Mouse (Mus musculus): ENCODE data around the gene Il17rc.

Gene Il17rc

DNA sequence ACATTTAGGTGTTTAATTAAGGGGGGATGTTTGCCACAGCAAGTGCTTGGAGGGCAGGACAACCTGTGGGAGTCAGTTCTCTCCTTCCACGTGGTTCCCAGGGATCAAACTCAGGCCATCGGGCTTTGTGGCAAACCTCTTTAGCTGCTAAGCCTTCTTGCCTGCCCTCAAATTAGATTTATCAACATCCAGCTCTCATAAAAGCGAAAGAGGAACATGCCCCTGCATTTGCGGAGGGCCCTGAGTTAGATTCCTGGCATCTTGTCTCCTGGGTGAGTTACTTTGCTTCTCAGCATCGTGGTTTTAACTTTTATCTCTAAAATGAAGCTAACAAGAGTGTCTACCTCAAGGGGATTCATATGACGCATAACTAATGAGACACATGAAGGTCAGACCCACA, 28.1 kb downstream of the Il17rc start:
- no peak for DNase-seq (ENCODE audit: low spot score)

DNA sequence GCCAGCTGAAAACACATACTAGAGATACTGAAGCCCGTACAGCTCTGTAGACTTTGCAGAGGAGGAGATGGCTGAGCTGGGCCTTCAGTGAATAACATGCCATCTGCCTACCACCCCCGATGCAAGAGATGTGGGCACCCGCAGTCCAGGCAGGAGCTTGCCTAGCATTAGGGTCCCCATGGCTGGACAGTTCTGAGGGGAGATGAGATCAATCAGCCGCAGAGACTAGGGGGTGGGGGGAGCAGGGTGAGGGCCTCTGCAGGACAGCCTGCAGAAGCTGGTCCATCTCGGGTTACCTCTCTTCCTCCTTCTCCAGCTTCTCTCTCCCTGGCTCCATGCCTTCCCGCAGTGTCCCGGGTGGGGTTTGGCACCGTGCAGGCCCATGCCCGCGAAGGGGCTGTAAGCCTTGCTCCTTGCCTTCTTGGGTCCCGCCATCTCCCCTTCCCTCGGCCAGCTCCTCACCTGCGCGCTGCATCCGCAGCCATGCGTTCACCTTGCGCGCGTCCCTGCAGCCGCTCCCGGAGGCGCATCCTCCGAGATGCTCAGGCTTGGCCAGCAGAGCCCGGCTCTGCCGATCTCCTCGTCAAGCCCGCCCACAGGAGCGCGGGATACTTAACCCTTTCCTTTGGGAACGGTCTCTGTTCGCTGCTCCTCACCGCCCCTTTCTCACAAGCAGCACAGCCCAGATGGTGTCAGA, 30.3 kb downstream of the Il17rc start, which contains the start of gene Prrt3:
Gene Prrt3, minus strand, starts transcription at position 544 of the 697 bp plus-strand sequence.
- no peak for DNase-seq (ENCODE audit: low spot score)

DNA sequence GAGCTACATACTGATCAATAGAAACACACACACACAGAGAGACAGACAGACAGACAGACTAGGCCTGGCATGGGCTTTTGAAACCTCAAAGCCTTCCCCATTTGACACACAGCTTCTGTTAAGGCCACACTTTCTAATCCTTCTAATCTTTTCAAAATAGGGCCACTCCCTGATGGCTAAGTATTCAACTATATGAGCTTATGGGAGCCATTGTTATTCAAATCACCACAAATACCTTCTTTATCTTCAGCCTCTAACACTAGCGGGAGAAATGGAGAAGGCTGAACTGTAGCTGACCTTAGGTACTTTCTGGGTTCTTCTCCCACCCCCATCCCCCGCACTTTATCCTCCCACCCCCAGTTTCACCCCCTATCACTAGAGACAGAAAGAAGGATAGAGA, 31.6 kb downstream of the Il17rc start:
- no peak for DNase-seq (ENCODE audit: low spot score)

DNA sequence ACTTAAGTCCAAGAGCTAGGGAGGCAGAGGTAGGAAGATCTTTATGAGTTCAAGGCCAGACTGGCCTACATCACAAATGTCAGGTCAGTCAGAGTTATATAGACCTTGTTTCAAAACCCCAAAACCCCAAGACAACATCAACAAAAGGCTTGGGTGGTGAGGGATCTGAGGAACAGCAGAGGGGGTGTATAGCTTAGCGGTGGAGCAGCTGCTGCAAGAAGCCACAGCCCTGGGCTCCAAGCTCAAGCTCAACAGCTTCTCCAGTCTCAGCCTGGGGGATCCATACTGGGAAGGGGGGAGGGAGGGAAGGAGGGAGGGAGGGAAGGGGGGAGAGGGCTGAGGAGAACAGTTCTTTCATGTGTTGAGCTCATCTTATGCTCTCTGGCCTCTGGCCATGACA, 34.5 kb downstream of the Il17rc start:
- no peak for DNase-seq (ENCODE audit: low spot score)

DNA sequence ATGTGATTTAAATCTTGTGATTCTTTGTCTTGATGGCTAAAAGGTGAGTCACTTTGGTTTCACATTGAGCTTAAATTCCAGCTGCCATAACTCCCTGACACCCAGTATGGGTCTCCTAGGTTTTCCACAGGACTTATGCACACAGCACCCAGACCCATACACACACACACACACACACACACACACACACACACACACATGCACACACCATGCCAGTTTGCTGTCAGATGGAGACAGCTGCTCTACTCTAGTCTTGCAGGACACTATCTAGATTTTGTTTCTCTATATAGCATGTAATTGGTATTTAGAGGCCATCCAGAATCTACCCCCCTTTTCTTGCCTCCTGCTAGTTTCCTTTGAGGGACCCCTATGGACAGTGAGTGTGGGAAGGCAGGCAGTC, 35.9 kb downstream of the Il17rc start:
- no peak for DNase-seq (ENCODE audit: low spot score)

DNA sequence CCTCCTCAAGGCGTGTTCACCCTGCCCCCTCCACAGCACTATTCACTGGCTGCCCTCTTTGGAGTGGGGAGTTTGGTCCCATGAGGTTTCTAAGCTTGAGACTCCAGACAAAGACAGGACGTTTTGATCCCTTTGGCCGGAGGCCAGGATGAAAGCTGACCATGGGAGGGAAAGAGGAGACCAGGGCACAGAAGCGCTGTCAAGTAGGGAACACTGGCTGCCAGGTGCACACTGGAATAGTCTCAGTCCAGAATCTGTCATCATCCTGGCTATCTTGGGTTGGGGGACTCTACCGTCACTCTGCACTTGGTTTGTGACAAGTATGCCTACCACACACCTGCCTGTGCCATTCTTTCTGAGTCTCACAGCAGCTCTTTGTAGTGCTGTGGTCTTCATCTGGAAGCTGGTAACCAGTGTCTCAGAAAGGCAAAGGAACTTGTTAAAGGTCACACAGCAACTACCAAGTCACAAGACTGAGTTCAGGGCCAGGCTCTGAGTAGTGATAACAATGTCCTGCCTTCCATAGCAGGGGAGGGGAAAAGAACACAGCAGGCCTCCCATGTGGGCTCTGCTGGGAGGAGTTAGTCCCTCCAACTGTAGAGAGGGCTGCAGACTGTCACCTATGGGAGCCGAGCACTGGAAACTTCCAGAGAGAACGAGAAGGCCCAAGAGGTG, 37.2 kb downstream of the Il17rc start:
- DNase-seq (ENCODE audit: low spot score), result no peak

DNA sequence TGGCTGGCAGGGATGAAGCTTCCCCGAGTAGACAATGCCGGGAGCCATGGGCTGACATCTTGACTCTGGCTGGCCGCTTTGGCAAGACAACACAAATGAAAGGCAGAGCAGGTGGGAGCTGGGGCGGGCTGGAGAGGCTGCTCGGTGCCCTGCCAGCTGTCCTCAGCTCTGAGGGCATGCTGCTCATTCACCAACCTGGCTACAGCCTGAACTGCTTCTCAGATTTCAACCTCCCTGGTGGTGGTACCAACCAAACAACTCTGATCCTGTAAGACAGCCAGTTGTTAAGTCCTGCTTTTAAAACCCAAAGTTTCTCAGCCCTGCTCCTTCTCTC, 37.7 kb downstream of the Il17rc start:
- DNase-seq (ENCODE audit: low spot score), result no peak

DNA sequence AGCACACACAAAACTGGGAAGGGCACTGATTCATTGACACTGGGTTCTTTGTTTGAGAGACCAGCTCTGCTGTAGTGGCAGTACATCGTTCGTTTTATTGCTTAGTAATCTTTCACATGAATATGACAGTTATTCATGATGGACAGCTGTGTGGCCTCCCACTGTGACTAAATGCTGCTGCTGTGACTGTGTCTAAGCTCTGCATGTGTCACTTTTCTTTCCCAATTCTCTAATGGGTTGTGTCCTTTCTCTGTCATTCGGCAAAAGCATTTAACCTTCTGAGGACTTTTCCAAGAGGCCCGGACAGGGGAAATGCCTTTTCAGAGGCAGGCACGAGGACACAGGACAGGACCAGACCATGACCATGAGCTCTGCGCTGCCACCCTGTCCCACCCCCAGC, 42.7 kb downstream of the Il17rc start:
- no peak for DNase-seq (ENCODE audit: low spot score)

DNA sequence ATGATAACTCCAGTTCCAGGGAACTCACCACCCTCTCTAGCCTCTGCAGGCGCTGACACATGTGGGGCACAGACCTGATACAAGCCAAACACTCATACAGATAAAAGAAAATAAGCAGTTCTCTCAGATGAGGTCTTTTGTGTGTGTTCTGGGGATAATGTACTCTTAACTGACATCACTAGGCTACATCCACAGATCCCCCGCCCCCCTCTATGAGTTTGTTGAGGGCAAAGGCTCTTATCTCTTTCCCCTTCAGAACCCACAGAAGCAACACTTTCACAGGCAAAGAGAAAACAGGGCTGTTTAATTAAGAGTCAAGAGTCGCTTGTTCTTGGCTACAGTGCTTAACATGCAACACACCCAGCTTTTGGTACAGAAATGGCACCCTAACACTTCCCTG, 43.4 kb downstream of the Il17rc start:
- DNase-seq (ENCODE audit: low spot score), result no peak

DNA sequence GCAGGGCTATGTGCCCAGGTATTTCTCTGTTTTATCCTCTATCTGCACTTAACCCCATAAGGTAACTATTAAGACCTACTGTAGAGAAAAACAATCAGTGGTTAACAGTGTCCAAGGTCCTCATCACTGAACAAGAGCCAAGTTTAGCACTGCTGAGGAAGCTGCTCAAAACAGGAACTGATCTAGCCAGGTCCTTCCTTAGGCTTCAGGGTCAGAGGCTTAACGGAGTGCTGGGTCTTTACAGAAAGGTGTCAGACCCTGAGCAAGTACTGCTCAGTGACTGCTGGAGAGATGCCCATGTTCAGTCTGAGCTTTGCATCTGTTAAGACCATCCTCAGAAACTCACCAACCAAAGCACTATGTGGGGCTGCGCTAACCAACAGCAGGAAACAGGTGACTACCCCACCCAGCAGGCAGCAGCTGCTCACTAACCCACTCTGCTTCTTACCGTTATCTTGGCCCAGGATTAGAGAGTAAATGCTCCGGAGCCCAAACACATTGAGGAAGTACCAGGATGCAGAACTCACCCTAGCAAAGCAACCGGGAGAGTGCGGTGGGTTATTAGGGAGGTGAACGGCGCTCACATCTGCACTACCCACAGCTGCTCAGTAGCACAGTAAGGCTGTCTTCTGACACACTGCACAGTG, 46.3 kb downstream of the Il17rc start:
- DNase-seq (ENCODE audit: low spot score), result no peak

DNA sequence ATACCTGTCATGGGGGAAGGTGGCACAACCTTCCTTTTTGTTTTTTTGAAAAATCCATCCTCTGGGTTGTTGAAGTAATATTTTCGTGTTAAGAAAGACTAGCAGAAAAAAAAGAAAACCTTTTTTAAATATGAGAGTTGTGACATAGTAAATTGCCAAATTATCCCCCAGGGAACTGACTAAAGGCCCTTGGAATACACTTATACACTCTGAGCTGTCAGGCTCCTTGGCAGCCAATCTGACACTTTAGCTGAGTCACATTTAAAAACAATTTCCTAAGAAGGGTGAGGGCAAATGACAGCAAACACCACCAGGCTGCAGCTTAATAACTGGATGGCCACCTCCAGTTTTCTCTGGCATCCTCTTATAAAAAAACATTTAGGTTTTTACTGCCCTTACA, 51.1 kb downstream of the Il17rc start:
- no peak for DNase-seq (ENCODE audit: low spot score)

DNA sequence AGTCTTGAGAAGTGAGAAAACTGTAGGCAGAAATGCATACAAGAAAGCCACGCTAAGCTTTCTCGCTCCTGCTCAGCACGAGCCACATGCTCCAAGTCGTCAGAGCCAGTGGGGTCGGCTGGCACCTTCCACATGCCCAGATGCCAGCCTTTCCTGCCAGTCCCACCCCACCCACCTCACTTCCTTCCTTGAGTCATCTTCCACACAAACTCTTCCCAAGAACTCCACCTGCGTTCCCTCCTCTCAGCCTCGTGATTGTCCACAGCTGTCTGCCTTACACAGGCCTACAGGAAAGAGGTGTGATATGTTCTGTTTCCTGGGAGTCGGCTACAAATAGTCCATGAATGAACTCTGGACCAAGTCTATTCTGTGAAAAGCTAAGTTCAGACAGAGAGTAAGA, 52.2 kb downstream of the Il17rc start:
- DNase-seq (ENCODE audit: low spot score), result no peak

DNA sequence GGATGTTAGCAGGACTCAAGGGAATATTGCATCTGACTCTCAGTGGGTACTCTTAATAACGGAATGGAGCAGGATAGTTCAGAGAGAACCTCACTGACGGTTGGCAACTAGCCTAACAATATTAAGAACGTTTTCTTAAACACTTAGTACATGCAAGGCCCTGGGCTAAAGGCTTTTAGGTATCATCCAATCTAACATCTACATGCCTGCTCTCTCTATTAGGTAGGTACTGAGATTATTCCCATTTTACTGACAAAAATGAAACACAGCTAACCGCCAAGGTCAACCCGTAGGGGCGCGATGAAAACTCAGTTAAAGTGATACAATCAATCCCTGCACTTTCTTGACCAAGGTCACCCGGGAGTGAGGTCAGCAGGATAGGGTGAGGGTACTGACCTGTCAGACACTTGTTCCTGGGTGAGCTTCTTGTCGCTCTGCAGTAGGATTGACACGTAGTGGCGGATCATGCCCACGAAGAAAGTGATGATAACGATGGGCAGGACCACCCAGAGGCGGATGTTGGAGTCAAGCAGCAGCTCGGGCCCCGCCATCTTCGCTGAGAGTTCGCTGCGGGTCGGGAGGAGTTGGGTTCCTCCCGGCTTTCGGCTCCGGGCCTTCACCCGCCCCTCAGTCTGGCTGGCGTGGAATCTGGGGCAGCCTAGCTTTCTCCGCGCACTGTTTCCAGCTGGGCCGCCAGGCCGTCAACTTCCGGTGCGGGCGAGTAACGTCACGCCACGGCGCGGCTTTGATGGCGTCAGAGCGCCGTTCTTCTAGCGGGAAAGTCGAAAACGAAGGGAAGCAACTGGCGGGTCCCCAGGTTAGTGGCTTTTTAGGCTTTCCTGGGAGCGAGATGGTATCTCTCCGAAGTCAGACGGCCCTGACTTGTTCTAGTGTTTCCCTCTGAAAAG, 60.0 kb downstream of the Il17rc start, which contains the start of the genes Emc3 and Fancd2:
Gene Emc3, minus strand, starts transcription at position 721 of the 908 bp plus-strand sequence.
Gene Fancd2, plus strand, starts transcription at position 751 of the 908 bp plus-strand sequence.
- peak; percentile 96 for DNase-seq (ENCODE audit: low spot score)

DNA sequence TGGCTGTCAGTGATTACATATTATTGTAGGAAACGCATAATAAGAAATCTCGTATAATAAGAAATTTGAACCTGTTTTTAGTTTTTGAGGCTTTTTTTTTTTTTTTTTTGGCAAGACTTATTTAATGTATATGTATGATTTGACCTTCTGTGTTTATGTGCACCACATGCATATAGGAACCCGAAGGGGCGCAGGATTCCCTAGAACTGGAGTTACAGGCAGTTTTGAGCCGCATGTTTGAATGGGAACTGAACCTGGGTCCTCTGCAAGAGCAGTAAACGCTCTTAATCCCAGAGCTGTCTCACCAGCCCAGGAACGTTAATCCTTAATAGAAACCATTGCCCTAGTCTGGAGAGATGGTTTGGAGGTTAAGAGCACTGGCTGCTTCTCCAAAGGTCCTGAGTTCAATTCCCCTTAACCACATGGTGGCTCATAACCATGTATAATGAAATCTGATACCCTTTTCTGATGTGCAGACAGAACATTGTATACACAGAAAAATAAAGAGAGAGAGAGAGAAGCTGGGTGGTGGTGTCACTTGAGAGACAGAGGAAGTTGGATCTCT, 60.7 kb downstream of the Il17rc start:
- DNase-seq (ENCODE audit: low spot score), result no peak
